Mouse (Mus musculus) A20 (cell line): ENCODE results near the gene Ttc7b.

Experiments
- DNase-seq: peaks from one replicate; pipeline ENCODE4 v3.0.0-alpha.2; 2011; ENCODE audit warnings: low read depth, low spot score

Ttc7b gene

GRCm38 (mm10) chr12:100279898-100280297 lies 240.7 kb downstream of the Ttc7b start:
- no peak for DNase-seq

- DNase-seq = no peak
Measured at GRCm38 (mm10) chr12:100278358-100278757, 242.3 kb downstream of the Ttc7b start.

- DNase-seq = peak; percentile 17
Measured at GRCm38 (mm10) chr12:100277534-100277905, 243.1 kb downstream of the Ttc7b start.

- peak; percentile 29 for DNase-seq
Measured at GRCm38 (mm10) chr12:100276607-100277533, 243.8 kb downstream of the Ttc7b start.

GRCm38 (mm10) chr12:100275850-100276249 lies 244.8 kb downstream of the Ttc7b start:
- DNase-seq = no peak

- DNase-seq = no peak
Measured at GRCm38 (mm10) chr12:100273033-100273432, 247.6 kb downstream of the Ttc7b start.

GRCm38 (mm10) chr12:100269967-100270662 lies 250.5 kb downstream of the Ttc7b start:
- DNase-seq = no peak

- peak; percentile 57 for DNase-seq
Measured at GRCm38 (mm10) chr12:100268011-100268410, 252.6 kb downstream of the Ttc7b start.

GRCm38 (mm10) chr12:100265546-100266309 lies 254.9 kb downstream of the Ttc7b start:
- no peak for DNase-seq

- DNase-seq = no peak
Measured at GRCm38 (mm10) chr12:100264941-100265340, 255.7 kb downstream of the Ttc7b start.

GRCm38 (mm10) chr12:100262846-100263245 lies 257.8 kb downstream of the Ttc7b start:
- DNase-seq = no peak

- no peak for DNase-seq
Measured at GRCm38 (mm10) chr12:100261761-100262160, 258.9 kb downstream of the Ttc7b start.

- no peak for DNase-seq
Measured at GRCm38 (mm10) chr12:100260151-100260550, 260.5 kb downstream of the Ttc7b start.

GRCm38 (mm10) chr12:100257779-100258178 lies 262.8 kb downstream of the Ttc7b start:
- no peak for DNase-seq

GRCm38 (mm10) chr12:100255441-100255949 lies 265.1 kb downstream of the Ttc7b start:
- DNase-seq = no peak

GRCm38 (mm10) chr12:100254471-100254870 lies 266.2 kb downstream of the Ttc7b start:
- no peak for DNase-seq
